Mouse (Mus musculus) C2C12 (cell line): ENCODE measurements around the gene Sox5. TPM values are rescaled to one million over a fixed set of nuclear protein-coding genes. Genes with fewer than 3 reads are reported as not detected.

Experiments
- H3K27me3 ChIP-seq: one replicate; pipeline ENCODE4 v1.6.1; 2011; ENCODE audit not compliant: control insufficient read depth, insufficient read depth, insufficient read length
- H3K36me3 ChIP-seq: one replicate; pipeline ENCODE4 v1.6.1; 2011; ENCODE audit not compliant: control insufficient read depth, insufficient read depth
- H3K4me3 ChIP-seq: one replicate; pipeline ENCODE4 v1.5.1; 2011; ENCODE audit warnings: mild to moderate bottlenecking, control low read depth; ENCODE audit not compliant: poor library complexity, insufficient read depth, severe bottlenecking
- H3K79me2 ChIP-seq: one replicate; pipeline ENCODE4 v1.6.1; 2011; ENCODE audit not compliant: control insufficient read depth, insufficient read depth
- H3K79me3 ChIP-seq: one replicate; pipeline ENCODE4 v1.6.1; 2011; ENCODE audit warnings: low read depth, control low read depth
- H3ac ChIP-seq: one replicate; pipeline ENCODE3; 2011; ENCODE audit warnings: low read depth; ENCODE audit not compliant: control insufficient read depth, insufficient read length
- CEBPB ChIP-seq: IDR thresholded peaks from one replicate; pipeline ENCODE4 v1.6.1; 2011; ENCODE audit warnings: low read depth, mild to moderate bottlenecking, control low read depth, moderate library complexity
- CTCF ChIP-seq: IDR thresholded peaks from one replicate; pipeline ENCODE4 v1.5.1; 2011; ENCODE audit not compliant: control insufficient read depth, insufficient read depth, insufficient read length
- FOSL1 ChIP-seq: IDR thresholded peaks from one replicate; pipeline ENCODE4 v1.8.0; 2011; ENCODE audit warnings: mild to moderate bottlenecking, low read length; ENCODE audit not compliant: poor library complexity, insufficient read depth, severe bottlenecking
- MAX ChIP-seq: IDR thresholded peaks from one replicate; pipeline ENCODE4 v1.6.1; 2011; ENCODE audit warnings: mild to moderate bottlenecking, control low read depth
- MYOD1 ChIP-seq: IDR thresholded peaks from one replicate; pipeline ENCODE4 v1.6.1; 2011; ENCODE audit warnings: low read depth; ENCODE audit not compliant: control insufficient read depth, insufficient read length
- MYOG ChIP-seq: IDR thresholded peaks from one replicate; pipeline ENCODE4 v1.6.1; 2011; ENCODE audit not compliant: control insufficient read depth, insufficient read length; ENCODE audit errors: extremely low read depth
- USF1 ChIP-seq: IDR thresholded peaks from one replicate; pipeline ENCODE4 v1.6.1; 2011; ENCODE audit warnings: low read depth, mild to moderate bottlenecking, control low read depth, moderate library complexity
- polyA plus RNA-seq: library from polyadenylated mRNA; unstranded; fragments of >200 nt; fragmentation: generic; extraction: Trizol; gene quantifications from one replicate; pipeline ENCODE4 v1.2.1, GENCODE M21; 2012; ENCODE audit warnings: missing spikeins

The Sox5 gene
- polyA plus RNA-seq, 1 experiment, result 0.07 TPM

- Histone ChIP-seq H3K36me3 (no peaks in the 10 kb centered on the region), H3K79me2 (no peaks in the 10 kb centered on the region), H3K79me3 (no peaks in the 10 kb centered on the region), H3ac (no peak overlapping the region), H3K27me3 (no peaks in the 10 kb centered on the region), H3K4me3 (no peak overlapping the region)
- TF ChIP-seq CTCF, result no peak
Observed at GRCm38 (mm10) chr6:144457500-144457899, 324.3 kb downstream of the Sox5 start.

GRCm38 (mm10) chr6:144454291-144455276 is 327.2 kb downstream of the Sox5 start:
- no peaks in the 10 kb centered on the region for H3K27me3 ChIP-seq
- no peaks in the 10 kb centered on the region for H3K36me3 ChIP-seq
- H3K79me2 ChIP-seq, result no peaks in the 10 kb centered on the region
- no peaks in the 10 kb centered on the region for H3K79me3 ChIP-seq
- H3ac ChIP-seq, result no peak overlapping the region
- no peak overlapping the region for H3K4me3 ChIP-seq
- TF ChIP-seq MYOD1 (no peak), MYOG (no peak), USF1 (no peak), MAX (no peak), FOSL1 (no peak), CTCF (no peak), CEBPB (no peak)

GRCm38 (mm10) chr6:144453605-144454004 is 328.2 kb downstream of the Sox5 start:
- no peaks in the 10 kb centered on the region for H3K27me3 ChIP-seq
- no peaks in the 10 kb centered on the region for H3K79me2 ChIP-seq
- H3K36me3 ChIP-seq, result no peaks in the 10 kb centered on the region
- no peak overlapping the region for H3K4me3 ChIP-seq
- TF ChIP-seq MAX, result no peak
- no peak for TF ChIP-seq FOSL1
- no peak for TF ChIP-seq MYOG
- no peak for TF ChIP-seq CTCF
- H3K79me3 ChIP-seq, result no peaks in the 10 kb centered on the region
- H3ac ChIP-seq, result no peak overlapping the region

GRCm38 (mm10) chr6:144453147-144453546 is 328.6 kb downstream of the Sox5 start:
- Histone ChIP-seq H3ac (no peak overlapping the region), H3K27me3 (no peaks in the 10 kb centered on the region), H3K79me3 (no peaks in the 10 kb centered on the region), H3K79me2 (no peaks in the 10 kb centered on the region), H3K4me3 (no peak overlapping the region), H3K36me3 (no peaks in the 10 kb centered on the region)
- TF ChIP-seq MYOD1 (no peak), FOSL1 (no peak), USF1 (no peak), CEBPB (no peak), MAX (no peak), CTCF (no peak), MYOG (no peak)

- Histone ChIP-seq H3K27me3 (no peaks in the 10 kb centered on the region), H3K79me3 (no peaks in the 10 kb centered on the region), H3K79me2 (no peaks in the 10 kb centered on the region), H3K4me3 (no peak overlapping the region), H3K36me3 (no peaks in the 10 kb centered on the region), H3ac (no peak overlapping the region)
- TF ChIP-seq MYOG, result no peak
- TF ChIP-seq MYOD1, result no peak
- no peak for TF ChIP-seq CEBPB
- TF ChIP-seq MAX, result no peak
- no peak for TF ChIP-seq USF1
- TF ChIP-seq FOSL1, result no peak
- no peak for TF ChIP-seq CTCF
Observed at GRCm38 (mm10) chr6:144452200-144452977, 329.4 kb downstream of the Sox5 start.

- H3ac ChIP-seq, result no peak overlapping the region
- TF ChIP-seq MYOG (no peak), USF1 (no peak), CTCF (no peak)
Observed at GRCm38 (mm10) chr6:144451631-144452030, 330.1 kb downstream of the Sox5 start.

More at GRCm38 (mm10) chr6:144451631-144452030, 330.1 kb downstream of the Sox5 start:
- Histone ChIP-seq H3K4me3 (no peak overlapping the region), H3K79me3 (no peaks in the 10 kb centered on the region), H3K79me2 (no peaks in the 10 kb centered on the region), H3K36me3 (no peaks in the 10 kb centered on the region), H3K27me3 (no peaks in the 10 kb centered on the region)
